Mouse (Mus musculus): ENCODE measurements around the gene Adcy7.
A peak's percentile ranks its signal among the peaks of the same experiment; 100 is the strongest.

Gene Adcy7

GRCm38 (mm10) chr8:88273051-88273430, 838 bp downstream of the Adcy7 start:
- DNase-seq (ENCODE audit: low spot score): no peak

GRCm38 (mm10) chr8:88274090-88274489, 1.9 kb downstream of the Adcy7 start:
- no peak for DNase-seq (ENCODE audit: low spot score)

- DNase-seq (ENCODE audit: low spot score): no peak
Measured at GRCm38 (mm10) chr8:88279220-88279619, 7.0 kb downstream of the Adcy7 start.

- no peak for DNase-seq (ENCODE audit: low spot score)
Measured at GRCm38 (mm10) chr8:88279670-88280069, 7.5 kb downstream of the Adcy7 start.

GRCm38 (mm10) chr8:88280904-88281303, 8.7 kb downstream of the Adcy7 start:
- no peak for DNase-seq (ENCODE audit: low spot score)

GRCm38 (mm10) chr8:88282684-88283083, 10.5 kb downstream of the Adcy7 start:
- DNase-seq (ENCODE audit: low spot score): peak; percentile 87

GRCm38 (mm10) chr8:88283243-88284115, 11.3 kb downstream of the Adcy7 start:
- no peak for DNase-seq (ENCODE audit: low spot score)

GRCm38 (mm10) chr8:88284738-88285137, 12.5 kb downstream of the Adcy7 start:
- DNase-seq (ENCODE audit: low spot score): peak; percentile 45

GRCm38 (mm10) chr8:88285469-88286356, 13.5 kb downstream of the Adcy7 start:
- no peak for DNase-seq (ENCODE audit: low spot score)

GRCm38 (mm10) chr8:88286421-88286960, 14.3 kb downstream of the Adcy7 start:
- DNase-seq (ENCODE audit: low spot score): no peak

GRCm38 (mm10) chr8:88288622-88289242, 16.5 kb downstream of the Adcy7 start:
- DNase-seq (ENCODE audit: low spot score): no peak

- no peak for DNase-seq (ENCODE audit: low spot score)
Measured at GRCm38 (mm10) chr8:88289901-88290300, 17.7 kb downstream of the Adcy7 start.

GRCm38 (mm10) chr8:88290326-88291304, 18.4 kb downstream of the Adcy7 start:
- DNase-seq (ENCODE audit: low spot score): no peak

- DNase-seq (ENCODE audit: low spot score): no peak
Measured at GRCm38 (mm10) chr8:88291305-88291690, 19.1 kb downstream of the Adcy7 start.

GRCm38 (mm10) chr8:88292926-88293325, 20.7 kb downstream of the Adcy7 start:
- DNase-seq (ENCODE audit: low spot score): no peak

GRCm38 (mm10) chr8:88293590-88294356, 21.6 kb downstream of the Adcy7 start:
- DNase-seq (ENCODE audit: low spot score): no peak

- no peak for DNase-seq (ENCODE audit: low spot score)
Measured at GRCm38 (mm10) chr8:88294977-88295376, 22.8 kb downstream of the Adcy7 start.

- peak; percentile 44 for DNase-seq (ENCODE audit: low spot score)
Measured at GRCm38 (mm10) chr8:88297976-88298732, 26.0 kb downstream of the Adcy7 start.

GRCm38 (mm10) chr8:88298733-88299103, 26.5 kb downstream of the Adcy7 start:
- DNase-seq (ENCODE audit: low spot score): no peak
